Mouse (Mus musculus): Measurements from ENCODE around the gene Gm5447.

DNA sequence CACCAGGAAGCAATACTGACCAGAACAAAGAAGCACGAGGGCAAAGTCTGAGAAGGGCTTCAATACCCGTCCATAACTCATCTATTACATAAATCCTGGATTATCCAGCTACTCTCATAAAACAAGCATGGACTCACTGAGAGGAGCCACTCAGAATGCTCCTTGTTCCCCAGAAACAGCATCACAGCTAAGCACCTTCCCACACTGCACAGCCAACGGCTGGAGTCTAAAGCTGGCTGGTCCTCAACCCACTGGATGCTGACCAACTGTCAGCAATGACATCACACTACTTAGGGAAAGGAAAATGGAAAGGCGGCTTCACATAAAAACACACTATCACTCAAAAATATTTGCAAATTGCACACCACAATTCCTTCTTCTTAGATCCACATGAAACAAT, 5.7 kb upstream of the Gm5447 start:
- TF ChIP-seq CTCF (IDR thresholded peaks at IDR 0.05; ENCODE audit: low read depth), result no peak
- TF ChIP-seq EP300 (optimal IDR thresholded peaks at IDR 0.05), result no peak

All from stomach, postnatal 0 days (tissue).